Mouse (Mus musculus): ENCODE measurements at regions not wholly inside any gene's neighbourhood (a gene's known extent, or its start where the extent isn't known, plus 50 kb on each side); places are given as distances from the start of the nearest gene placed in this dataset.

GRCm38 (mm10) chr1:129219098-129219497, 54.0 kb upstream of the Thsd7b start:
- no peak for ATAC-seq (ENCODE audit: insufficient number of reproducible peaks, insufficient read depth, low FRiP score, low read depth)
- H3K9me3 ChIP-seq (ENCODE audit: control insufficient read depth, low read depth, low read length): no peaks in the 10 kb centered on the region
- no peaks in the 10 kb centered on the region for H3K27me3 ChIP-seq (ENCODE audit: control insufficient read depth, insufficient read depth, low read length)
- no peak overlapping the region for H3K9ac ChIP-seq (replicated peaks; ENCODE audit: low read depth, low read length)
- H3K27ac ChIP-seq (ENCODE audit: low read length): no peak overlapping the region
- H3K36me3 ChIP-seq (ENCODE audit: control insufficient read depth, insufficient read depth, low read length): no peaks in the 10 kb centered on the region
- H3K4me2 ChIP-seq (replicated peaks; ENCODE audit: low read depth, low read length): no peak overlapping the region
- H3K4me1 ChIP-seq (ENCODE audit: control insufficient read depth, insufficient read depth, low read length): no peaks in the 10 kb centered on the region
- H3K4me3 ChIP-seq (ENCODE audit: low read depth, low read length): no peak overlapping the region
- 83% methylated on average over 2 of the region's 2 CpGs for WGBS

DNA sequence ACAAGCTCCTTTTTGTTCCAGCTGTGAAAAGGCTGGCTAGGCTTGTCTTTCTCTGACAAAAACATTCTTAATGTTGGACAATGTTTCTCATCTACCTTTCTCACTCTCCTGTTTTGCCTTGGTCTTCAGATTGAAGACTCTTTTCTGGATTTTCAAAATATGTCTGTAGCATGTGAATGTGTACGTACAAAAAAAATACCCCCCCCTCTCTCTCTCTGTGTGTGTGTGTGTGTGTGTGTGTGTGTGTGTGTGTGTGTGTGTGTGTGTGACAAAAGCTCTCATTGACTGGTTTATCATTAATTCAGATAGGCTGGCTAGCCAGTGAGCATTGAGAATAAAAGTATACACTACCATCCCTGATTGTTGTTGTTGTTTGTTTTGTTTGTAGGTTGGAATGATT, 64.3 kb upstream of the Thsd7b start:
- Histone ChIP-seq H3K36me3 (ENCODE audit: control insufficient read depth, insufficient read depth, low read length) (no peaks in the 10 kb centered on the region), H3K9ac (replicated peaks; ENCODE audit: low read depth, low read length) (no peak overlapping the region), H3K4me3 (ENCODE audit: low read depth, low read length) (no peak overlapping the region), H3K27ac (ENCODE audit: low read length) (no peak overlapping the region), H3K4me2 (replicated peaks; ENCODE audit: low read depth, low read length) (no peak overlapping the region), H3K9me3 (ENCODE audit: control insufficient read depth, low read depth, low read length) (no peaks in the 10 kb centered on the region), H3K4me1 (ENCODE audit: control insufficient read depth, insufficient read depth, low read length) (no peaks in the 10 kb centered on the region), H3K27me3 (ENCODE audit: control insufficient read depth, insufficient read depth, low read length) (no peaks in the 10 kb centered on the region)
- WGBS: 78% methylated on average over 1 of the region's 1 CpGs
- no peak for ATAC-seq (ENCODE audit: insufficient number of reproducible peaks, insufficient read depth, low FRiP score, low read depth)

DNA sequence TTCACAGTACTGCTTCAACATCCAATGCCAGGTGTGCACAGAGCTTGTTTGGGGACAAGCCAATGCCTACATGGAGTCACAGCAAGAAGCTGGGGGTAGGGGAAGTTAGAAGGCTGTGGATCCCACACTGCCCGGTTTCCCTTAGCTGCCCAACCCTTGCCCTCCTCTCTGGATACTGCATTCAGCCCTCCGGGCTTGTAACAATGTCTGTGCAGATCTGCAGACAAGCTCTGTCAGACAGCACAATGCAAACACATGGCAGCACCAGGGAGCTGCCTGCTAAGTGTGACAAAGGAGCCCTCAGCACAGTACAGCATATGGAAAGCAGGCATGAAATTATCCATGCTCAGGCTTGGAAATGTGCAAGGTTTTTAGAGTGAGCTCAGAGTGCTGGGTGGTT, 64.7 kb upstream of the Thsd7b start:
- no peak overlapping the region for H3K9ac ChIP-seq (replicated peaks; ENCODE audit: low read depth, low read length)
- no peaks in the 10 kb centered on the region for H3K27me3 ChIP-seq (ENCODE audit: control insufficient read depth, insufficient read depth, low read length)
- H3K4me3 ChIP-seq (ENCODE audit: low read depth, low read length): no peak overlapping the region
- no peaks in the 10 kb centered on the region for H3K4me1 ChIP-seq (ENCODE audit: control insufficient read depth, insufficient read depth, low read length)
- H3K9me3 ChIP-seq (ENCODE audit: control insufficient read depth, low read depth, low read length): no peaks in the 10 kb centered on the region
- 0 out of 2 replicates have a peak, but pooled peaks have one; percentile 33 for ATAC-seq (ENCODE audit: insufficient number of reproducible peaks, insufficient read depth, low FRiP score, low read depth)
- no peak overlapping the region for H3K4me2 ChIP-seq (replicated peaks; ENCODE audit: low read depth, low read length)
- 52% methylated on average over 2 of the region's 2 CpGs for WGBS
- no peak overlapping the region for H3K27ac ChIP-seq (ENCODE audit: low read length)
- H3K36me3 ChIP-seq (ENCODE audit: control insufficient read depth, insufficient read depth, low read length): no peaks in the 10 kb centered on the region

DNA sequence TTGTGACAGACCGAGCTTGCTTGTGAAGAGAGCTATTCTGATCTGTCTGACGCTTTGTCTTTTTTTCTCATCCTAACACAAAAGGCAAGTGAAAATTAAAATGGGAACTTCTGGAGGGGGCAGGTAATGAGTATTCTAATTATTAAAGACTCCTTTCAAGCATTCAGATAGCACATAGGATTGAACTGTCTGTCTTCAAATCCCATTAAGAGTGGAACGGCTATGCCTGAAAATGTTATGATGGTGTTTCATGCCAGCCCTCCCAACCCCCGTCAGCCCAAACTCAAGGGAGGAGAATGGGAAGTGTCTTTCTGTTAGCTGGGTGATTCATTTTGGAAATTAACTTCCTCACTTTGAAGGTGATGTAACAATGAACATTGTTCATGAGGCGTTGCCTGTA, 65.4 kb upstream of the Thsd7b start:
- no peak overlapping the region for H3K4me3 ChIP-seq (ENCODE audit: low read depth, low read length)
- ATAC-seq (ENCODE audit: insufficient number of reproducible peaks, insufficient read depth, low FRiP score, low read depth): no peak
- H3K4me2 ChIP-seq (replicated peaks; ENCODE audit: low read depth, low read length): no peak overlapping the region
- no peaks in the 10 kb centered on the region for H3K4me1 ChIP-seq (ENCODE audit: control insufficient read depth, insufficient read depth, low read length)
- no peaks in the 10 kb centered on the region for H3K9me3 ChIP-seq (ENCODE audit: control insufficient read depth, low read depth, low read length)
- no peaks in the 10 kb centered on the region for H3K36me3 ChIP-seq (ENCODE audit: control insufficient read depth, insufficient read depth, low read length)
- 85% methylated on average over 5 of the region's 5 CpGs for WGBS
- H3K9ac ChIP-seq (replicated peaks; ENCODE audit: low read depth, low read length): no peak overlapping the region
- no peaks in the 10 kb centered on the region for H3K27me3 ChIP-seq (ENCODE audit: control insufficient read depth, insufficient read depth, low read length)
- no peak overlapping the region for H3K27ac ChIP-seq (ENCODE audit: low read length)

DNA sequence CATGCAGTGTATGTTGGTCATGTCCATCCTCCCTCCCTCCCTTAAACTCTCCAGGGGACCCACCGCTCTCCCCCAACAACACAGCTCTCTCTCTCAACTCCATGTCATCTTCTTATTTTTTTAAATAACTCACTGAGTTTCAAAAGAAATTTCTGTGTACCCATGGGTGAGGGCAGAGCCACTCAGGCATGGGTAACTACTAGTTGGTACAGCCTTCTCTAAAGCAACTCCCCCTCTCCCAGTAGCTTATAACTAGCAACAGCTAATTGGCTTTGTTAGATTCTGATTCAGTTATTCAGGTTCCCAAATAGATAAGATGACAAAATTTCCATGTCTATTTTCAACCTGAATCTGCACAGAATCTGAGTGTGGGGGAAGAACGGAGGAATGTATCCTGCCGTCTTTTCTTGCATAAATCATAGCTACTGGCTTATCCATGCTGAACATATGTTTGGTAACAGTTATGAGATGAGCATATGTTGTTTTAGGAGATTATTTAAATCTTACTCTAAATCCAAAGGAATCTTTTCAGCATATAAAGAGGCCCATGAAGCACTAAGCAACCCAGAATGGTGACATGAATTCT, 92.8 kb upstream of the Thsd7b start:
- 74% methylated on average over 3 of the region's 3 CpGs for WGBS
- H3K36me3 ChIP-seq (ENCODE audit: control insufficient read depth, insufficient read depth, low read length): no peaks in the 10 kb centered on the region
- H3K4me3 ChIP-seq (ENCODE audit: low read depth, low read length): no peak overlapping the region
- H3K27ac ChIP-seq (ENCODE audit: low read length): no peak overlapping the region
- H3K4me1 ChIP-seq (ENCODE audit: control insufficient read depth, insufficient read depth, low read length): no peaks in the 10 kb centered on the region
- no peak overlapping the region for H3K4me2 ChIP-seq (replicated peaks; ENCODE audit: low read depth, low read length)
- no peaks in the 10 kb centered on the region for H3K9me3 ChIP-seq (ENCODE audit: control insufficient read depth, low read depth, low read length)
- H3K27me3 ChIP-seq (ENCODE audit: control insufficient read depth, insufficient read depth, low read length): no peaks in the 10 kb centered on the region
- no peak for ATAC-seq (ENCODE audit: insufficient number of reproducible peaks, insufficient read depth, low FRiP score, low read depth)
- H3K9ac ChIP-seq (replicated peaks; ENCODE audit: low read depth, low read length): no peak overlapping the region

DNA sequence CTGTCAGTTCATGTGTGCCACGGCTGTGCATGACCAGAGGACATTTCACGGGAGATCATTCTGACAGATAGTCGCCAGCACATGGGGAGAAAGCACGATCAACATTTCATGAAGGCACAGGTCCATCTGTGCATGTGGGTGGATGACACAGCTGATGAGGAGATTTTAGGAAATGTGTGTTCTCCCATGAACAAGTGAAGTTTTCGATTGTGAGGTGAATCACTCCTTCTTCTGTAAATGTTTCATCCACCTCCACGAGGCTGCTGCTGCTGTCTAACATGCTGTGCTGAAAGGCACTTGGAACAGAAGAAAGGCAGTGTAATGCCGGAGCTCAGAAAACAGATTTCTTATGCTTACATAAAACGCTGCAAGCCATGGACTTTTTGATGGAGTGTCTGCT, 103.2 kb upstream of the Thsd7b start:
- no peak overlapping the region for H3K4me2 ChIP-seq (replicated peaks; ENCODE audit: low read depth, low read length)
- H3K4me1 ChIP-seq (ENCODE audit: control insufficient read depth, insufficient read depth, low read length): no peaks in the 10 kb centered on the region
- H3K27me3 ChIP-seq (ENCODE audit: control insufficient read depth, insufficient read depth, low read length): no peaks in the 10 kb centered on the region
- no peaks in the 10 kb centered on the region for H3K9me3 ChIP-seq (ENCODE audit: control insufficient read depth, low read depth, low read length)
- ATAC-seq (ENCODE audit: insufficient number of reproducible peaks, insufficient read depth, low FRiP score, low read depth): no peak
- WGBS: 73% methylated on average over 8 of the region's 8 CpGs
- no peak overlapping the region for H3K4me3 ChIP-seq (ENCODE audit: low read depth, low read length)
- no peak overlapping the region for H3K9ac ChIP-seq (replicated peaks; ENCODE audit: low read depth, low read length)
- H3K27ac ChIP-seq (ENCODE audit: low read length): no peak overlapping the region
- no peaks in the 10 kb centered on the region for H3K36me3 ChIP-seq (ENCODE audit: control insufficient read depth, insufficient read depth, low read length)

DNA sequence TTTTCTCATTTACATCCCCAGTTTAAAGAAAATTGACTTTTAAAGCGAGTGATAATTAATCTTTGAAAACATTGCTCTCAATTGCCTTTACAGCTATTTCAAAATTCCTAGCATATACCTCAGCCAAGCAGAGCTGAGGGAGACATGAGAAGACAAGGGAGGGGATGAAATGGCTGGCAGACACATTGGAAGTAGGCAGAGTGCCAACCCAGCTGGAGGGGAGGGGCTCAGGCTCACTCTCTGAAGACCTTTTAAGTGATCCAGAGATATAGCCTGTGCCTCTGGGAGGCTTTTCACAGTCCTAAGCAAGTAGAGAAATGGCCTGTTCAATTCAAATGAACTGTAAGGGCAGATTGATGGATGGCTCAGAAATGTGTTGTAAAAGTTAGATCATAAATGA, 122.5 kb upstream of the Thsd7b start:
- Histone ChIP-seq H3K4me2 (replicated peaks; ENCODE audit: low read depth, low read length) (no peak overlapping the region), H3K4me1 (ENCODE audit: control insufficient read depth, insufficient read depth, low read length) (no peaks in the 10 kb centered on the region), H3K27ac (ENCODE audit: low read length) (no peak overlapping the region), H3K27me3 (ENCODE audit: control insufficient read depth, insufficient read depth, low read length) (no peaks in the 10 kb centered on the region), H3K36me3 (ENCODE audit: control insufficient read depth, insufficient read depth, low read length) (no peaks in the 10 kb centered on the region), H3K9me3 (ENCODE audit: control insufficient read depth, low read depth, low read length) (no peaks in the 10 kb centered on the region), H3K9ac (replicated peaks; ENCODE audit: low read depth, low read length) (no peak overlapping the region), H3K4me3 (ENCODE audit: low read depth, low read length) (no peak overlapping the region)
- ATAC-seq (ENCODE audit: insufficient number of reproducible peaks, insufficient read depth, low FRiP score, low read depth): no peak
- WGBS: 69% methylated on average over 1 of the region's 1 CpGs

DNA sequence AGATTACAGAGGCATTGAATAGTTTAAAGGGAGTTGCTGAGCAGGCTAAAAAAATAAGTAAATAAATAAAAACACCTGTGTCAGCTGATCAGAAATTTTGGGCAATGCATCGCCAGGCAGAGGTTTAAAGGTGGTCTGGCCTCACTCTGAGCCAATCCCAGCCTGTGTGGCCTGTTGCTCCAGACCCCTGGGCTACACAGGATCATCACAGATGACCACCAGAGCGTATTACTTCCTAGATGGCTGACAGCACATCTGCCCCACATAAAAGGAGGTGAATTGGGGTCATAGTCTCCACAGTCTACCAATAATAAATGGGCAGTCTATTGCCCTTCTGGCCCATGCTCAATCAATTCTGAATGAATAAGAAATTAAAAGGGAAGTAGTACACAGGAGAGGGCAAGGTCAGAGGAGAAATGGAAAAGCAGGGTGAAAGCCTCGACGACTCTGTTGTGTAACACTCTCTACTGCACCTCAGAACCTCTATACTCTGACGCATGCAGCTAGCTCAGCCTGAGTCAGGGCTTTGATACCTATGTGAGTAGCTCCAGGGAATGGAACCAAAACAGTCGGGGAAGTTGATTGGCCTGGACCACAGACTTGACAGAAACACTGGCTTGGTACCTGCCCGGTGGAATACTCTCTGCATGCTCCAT, 124.2 kb upstream of the Thsd7b start:
- Histone ChIP-seq H3K27me3 (ENCODE audit: control insufficient read depth, insufficient read depth, low read length) (no peaks in the 10 kb centered on the region), H3K9ac (replicated peaks; ENCODE audit: low read depth, low read length) (no peak overlapping the region), H3K27ac (ENCODE audit: low read length) (no peak overlapping the region), H3K36me3 (ENCODE audit: control insufficient read depth, insufficient read depth, low read length) (no peaks in the 10 kb centered on the region), H3K4me3 (ENCODE audit: low read depth, low read length) (no peak overlapping the region), H3K4me2 (replicated peaks; ENCODE audit: low read depth, low read length) (no peak overlapping the region), H3K9me3 (ENCODE audit: control insufficient read depth, low read depth, low read length) (no peaks in the 10 kb centered on the region), H3K4me1 (ENCODE audit: control insufficient read depth, insufficient read depth, low read length) (no peaks in the 10 kb centered on the region)
- 46% methylated on average over 7 of the region's 7 CpGs for WGBS
- ATAC-seq (ENCODE audit: insufficient number of reproducible peaks, insufficient read depth, low FRiP score, low read depth): no peak
